Mouse (Mus musculus): Measurements from ENCODE around the gene Nxn. TPM values are rescaled to one million over a fixed set of nuclear protein-coding genes. Genes with fewer than 3 reads are reported as not detected.

Gene Nxn
- total RNA-seq, 4 experiments from 2014 or later, result 9.2 to 12.2 (median 10.6) TPM

- DNase-seq (ENCODE audit: low spot score in 2 of 2), result no peak
These were observed 2.5 kb upstream of the Nxn start for GRCm38 (mm10) chr11:76401398-76401797.

- no peak for DNase-seq (ENCODE audit: low spot score in 2 of 2)
These were observed 819 bp upstream of the Nxn start for GRCm38 (mm10) chr11:76399587-76400330.

- no peak for DNase-seq (ENCODE audit: low spot score in 2 of 2)
These were observed 585 bp downstream of the Nxn start for GRCm38 (mm10) chr11:76398312-76398797.

- DNase-seq (ENCODE audit: low spot score in 2 of 2), result no peak
These were observed 1.2 kb downstream of the Nxn start for GRCm38 (mm10) chr11:76397650-76398311.

GRCm38 (mm10) chr11:76392996-76393395 lies 5.9 kb downstream of the Nxn start:
- DNase-seq (ENCODE audit: low spot score in 2 of 2), result no peak

- DNase-seq (ENCODE audit: low spot score in 2 of 2), result no peak
These were observed 6.4 kb downstream of the Nxn start for GRCm38 (mm10) chr11:76392532-76392931.

GRCm38 (mm10) chr11:76388711-76389110 lies 10.2 kb downstream of the Nxn start:
- no peak for DNase-seq (ENCODE audit: low spot score in 2 of 2)

- no peak for DNase-seq (ENCODE audit: low spot score in 2 of 2)
These were observed 11.8 kb downstream of the Nxn start for GRCm38 (mm10) chr11:76387097-76387496.

GRCm38 (mm10) chr11:76385746-76386145 lies 13.2 kb downstream of the Nxn start:
- DNase-seq (ENCODE audit: low spot score in 2 of 2), result no peak

- no peak for DNase-seq (ENCODE audit: low spot score in 2 of 2)
These were observed 13.9 kb downstream of the Nxn start for GRCm38 (mm10) chr11:76385017-76385416.

GRCm38 (mm10) chr11:76384307-76384706 lies 14.6 kb downstream of the Nxn start:
- no peak for DNase-seq (ENCODE audit: low spot score in 2 of 2)

- DNase-seq (ENCODE audit: low spot score in 2 of 2), result no peak
These were observed 16.1 kb downstream of the Nxn start for GRCm38 (mm10) chr11:76382711-76383324.

GRCm38 (mm10) chr11:76381201-76381885 lies 17.6 kb downstream of the Nxn start:
- no peak for DNase-seq (ENCODE audit: low spot score in 2 of 2)

GRCm38 (mm10) chr11:76379921-76380544 lies 18.9 kb downstream of the Nxn start:
- DNase-seq (ENCODE audit: low spot score in 2 of 2), result no peak

GRCm38 (mm10) chr11:76376425-76376824 lies 22.5 kb downstream of the Nxn start:
- no peak for DNase-seq (ENCODE audit: low spot score in 2 of 2)

GRCm38 (mm10) chr11:76374491-76375185 lies 24.3 kb downstream of the Nxn start:
- DNase-seq (ENCODE audit: low spot score in 2 of 2), result no peak

- DNase-seq (ENCODE audit: low spot score in 2 of 2), result no peak
These were observed 26.4 kb downstream of the Nxn start for GRCm38 (mm10) chr11:76372534-76372933.

- DNase-seq (ENCODE audit: low spot score in 2 of 2), result no peak
These were observed 26.8 kb downstream of the Nxn start for GRCm38 (mm10) chr11:76372120-76372519.

GRCm38 (mm10) chr11:76370491-76370890 lies 28.4 kb downstream of the Nxn start:
- no peak for DNase-seq (ENCODE audit: low spot score in 2 of 2)

GRCm38 (mm10) chr11:76366720-76367119 lies 32.2 kb downstream of the Nxn start:
- DNase-seq (ENCODE audit: low spot score in 2 of 2), result no peak

- DNase-seq (ENCODE audit: low spot score in 2 of 2), result no peak
These were observed 34.9 kb downstream of the Nxn start for GRCm38 (mm10) chr11:76364038-76364437.
